Mouse (Mus musculus) myocyte (in vitro differentiated cells): ENCODE data around the gene Myl7.

ENCODE experiments used
- CEBPB ChIP-seq: IDR thresholded peaks from 2 replicates; pipeline ENCODE4 v1.6.1; 2011; ENCODE audit warnings: mild to moderate bottlenecking, moderate library complexity; ENCODE audit not compliant: poor library complexity, insufficient read depth, severe bottlenecking
- E2F4 ChIP-seq: IDR thresholded peaks from one replicate; pipeline ENCODE4 v1.6.1; 2011; ENCODE audit warnings: mild to moderate bottlenecking, control low read depth, moderate library complexity; ENCODE audit not compliant: insufficient read depth
- MAX ChIP-seq: IDR thresholded peaks from one replicate; pipeline ENCODE4 v1.6.1; 2011; ENCODE audit warnings: low read depth, mild to moderate bottlenecking, control low read depth
- MYOD1 ChIP-seq, 3 experiments: IDR thresholded peaks; one replicate each; pipeline ENCODE4 v1.6.1; 2011; ENCODE audit warnings: control low read depth in 2 of 3, low read depth in 2 of 3, mild to moderate bottlenecking in 2 of 3, moderate library complexity in 1 of 3; ENCODE audit not compliant: insufficient read length in 2 of 3, control insufficient read depth in 1 of 3
- MYOG ChIP-seq, 3 experiments: IDR thresholded peaks; one replicate each; pipeline ENCODE4 v1.6.1; 2011; ENCODE audit warnings: control low read depth in 2 of 3, low read depth in 2 of 3, mild to moderate bottlenecking in 2 of 3; ENCODE audit not compliant: insufficient read length in 2 of 3, control insufficient read depth in 1 of 3, insufficient read depth in 1 of 3
- POLR2A ChIP-seq: IDR thresholded peaks from one replicate; pipeline ENCODE4 v1.6.1; 2011; ENCODE audit warnings: low read depth, mild to moderate bottlenecking, control low read depth, moderate library complexity; ENCODE audit not compliant: insufficient read length
- POLR2AphosphoS2 ChIP-seq: IDR thresholded peaks from one replicate; pipeline ENCODE4 v1.6.1; 2011; ENCODE audit warnings: low read depth, control low read depth; ENCODE audit not compliant: insufficient read length
- REST ChIP-seq: IDR thresholded peaks from one replicate; pipeline ENCODE4 v1.6.1; 2011; ENCODE audit warnings: mild to moderate bottlenecking, control low read depth, moderate library complexity; ENCODE audit not compliant: insufficient read depth, insufficient read length
- SRF ChIP-seq: IDR thresholded peaks from one replicate; pipeline ENCODE4 v1.6.1; 2011; ENCODE audit warnings: low read depth; ENCODE audit not compliant: control insufficient read depth, insufficient read length
- TCF12 ChIP-seq: IDR thresholded peaks from one replicate; pipeline ENCODE4 v1.6.1; 2011; ENCODE audit warnings: mild to moderate bottlenecking, control low read depth; ENCODE audit not compliant: poor library complexity, insufficient read depth, severe bottlenecking
- TCF3 ChIP-seq: IDR thresholded peaks from one replicate; pipeline ENCODE4 v1.6.1; 2011; ENCODE audit warnings: low read depth, control low read depth; ENCODE audit not compliant: insufficient read length
- USF1 ChIP-seq: IDR thresholded peaks from one replicate; pipeline ENCODE4 v1.6.1; 2011; ENCODE audit warnings: low read depth, mild to moderate bottlenecking, control low read depth, moderate library complexity

DNA sequence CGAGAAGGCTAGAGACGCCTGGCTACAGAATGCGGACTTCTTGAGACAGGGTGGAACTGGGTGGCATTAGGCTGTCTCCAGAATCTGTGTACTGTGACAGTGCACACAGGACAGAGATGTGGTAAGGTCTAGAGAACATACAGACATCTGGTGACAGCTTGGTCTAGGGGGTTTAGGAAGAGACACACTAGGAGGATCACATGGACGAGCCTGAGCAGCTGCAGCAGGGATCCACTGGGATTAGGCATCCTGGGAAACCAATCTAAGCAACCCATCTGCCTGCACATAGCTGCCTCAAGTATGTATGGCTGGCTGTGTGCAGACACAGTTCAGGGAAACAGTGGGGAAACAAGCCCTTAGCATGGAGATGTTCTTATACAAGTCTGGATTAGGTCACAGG is 15.4 kb upstream of the Myl7 start:
- TF ChIP-seq POLR2A: no peak
- no peak for TF ChIP-seq MAX
- TF ChIP-seq POLR2AphosphoS2: no peak
- TF ChIP-seq MYOG (IDR thresholded peaks at IDR 0.05; ENCODE audit: control insufficient read depth in 1 of 3, insufficient read depth in 1 of 3, insufficient read length in 2 of 3, low read depth in 2 of 3): no peak
- TF ChIP-seq USF1: no peak
- no peak for TF ChIP-seq TCF12
- TF ChIP-seq MYOD1 (IDR thresholded peaks at IDR 0.05; ENCODE audit: control insufficient read depth in 1 of 3, insufficient read length in 2 of 3, low read depth in 2 of 3): peak in 2 of 3 experiments; percentile 50 to 59
- no peak for TF ChIP-seq SRF
- TF ChIP-seq E2F4: no peak
- no peak for TF ChIP-seq CEBPB
- no peak for TF ChIP-seq TCF3
- TF ChIP-seq REST: no peak
